Mouse (Mus musculus) heart, postnatal 25 days (tissue): Measurements from ENCODE around the gene Snrnp25. TPM values are rescaled to one million over a fixed set of nuclear protein-coding genes. Genes with fewer than 3 reads are reported as not detected.

ENCODE experiments used
- DNase-seq: peaks from one replicate; pipeline ENCODE4 v3.0.0; 2022; ENCODE audit warnings: low spot score
- intact Hi-C: fragments of 180-260 bp; cut with DNase I; formaldehyde crosslinking; loops from one replicate; pipeline ENCODE4 v1.15.1; 2025
- total RNA-seq, 2 experiments: library from RNA; stranded (reverse); gene quantifications; 2 replicates each; pipeline ENCODE4 v1.2.3; 2021

Gene Snrnp25
- 10 to 100 TPM; 11.1 to 12.4 TPM for total RNA-seq

- peak; percentile 95 for DNase-seq
- intact Hi-C loops, result loop anchor here (5.0 kb wide), 1 partner anchor 37 kb away; no protein-coding TSS in a partner anchor
These were observed at the start of gene Snrnp25 for GRCm38 (mm10) chr11:32205058-32205873. TSS of gene Snrnp25 (plus strand) at chr11:32205415.

DNA sequence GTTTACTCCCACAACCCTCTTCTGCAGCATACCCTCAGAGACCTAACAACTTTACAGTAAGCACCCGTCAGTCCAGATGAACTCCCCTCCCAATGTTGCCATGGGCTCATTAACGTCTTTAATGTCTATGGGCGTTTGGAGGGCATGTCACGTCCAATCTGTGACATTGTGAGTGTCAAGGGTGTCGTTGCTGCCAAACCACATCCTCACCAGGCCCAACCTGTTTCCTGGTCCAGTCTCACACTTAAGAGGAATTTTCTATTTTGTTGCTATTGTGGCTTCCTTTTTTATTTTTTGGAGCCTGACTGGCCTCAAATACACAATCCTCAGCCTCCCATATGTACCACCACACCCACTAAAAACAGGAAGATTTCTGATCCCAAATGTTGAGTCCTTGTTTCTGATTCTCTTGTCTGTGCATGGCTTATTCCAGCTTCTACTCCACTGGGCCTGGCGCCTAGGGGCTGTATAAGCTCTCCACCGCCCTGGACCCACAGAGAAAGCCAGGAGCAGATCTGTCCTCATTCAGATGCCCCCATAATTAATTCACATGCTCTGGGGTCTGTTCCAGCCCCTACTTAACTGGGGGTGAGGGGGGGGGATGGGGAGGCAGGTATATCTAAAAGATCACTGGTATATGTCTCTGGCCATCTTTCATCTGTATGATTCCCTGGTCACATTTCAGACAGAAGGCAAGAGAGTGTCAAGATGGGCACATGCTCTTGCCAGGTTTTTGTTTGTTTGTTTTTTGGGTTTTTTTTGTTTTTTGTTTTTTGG lies 48.2 kb upstream of the Snrnp25 start:
- no peak for DNase-seq
- intact Hi-C loops, result no loop called here

- DNase-seq, result no peak
- intact Hi-C loops, result no loop called here
These were observed 47.2 kb upstream of the Snrnp25 start for GRCm38 (mm10) chr11:32157791-32158594.

DNA sequence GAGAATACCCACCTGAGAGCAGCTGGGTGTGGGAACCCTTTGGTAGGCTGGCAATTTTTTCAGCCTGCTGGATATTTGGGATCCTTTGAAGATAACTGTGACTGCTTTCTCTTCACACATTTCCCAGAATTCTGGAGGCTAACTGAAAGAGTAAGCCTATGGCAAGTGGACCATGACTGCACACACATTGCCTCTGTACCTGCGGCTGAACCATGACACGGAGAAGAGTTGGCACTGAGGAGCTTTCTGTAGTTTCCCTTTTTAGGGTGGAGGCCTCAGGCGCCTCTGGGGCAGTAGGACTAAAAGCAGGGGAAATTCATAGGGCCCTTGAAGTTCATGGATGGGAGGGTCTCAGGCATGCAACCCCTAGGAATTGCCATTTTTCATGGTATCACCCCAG lies 46.0 kb upstream of the Snrnp25 start:
- no peak for DNase-seq
- intact Hi-C loops, result no loop called here

- no peak for DNase-seq
- intact Hi-C loops, result no loop called here
These were observed 44.9 kb upstream of the Snrnp25 start for GRCm38 (mm10) chr11:32160341-32160740.

- intact Hi-C loops, result loop anchor here (1.0 kb wide), 1 partner anchor 161 kb away; the partner anchor contains the start of gene Nsg2
These were observed 43.7 kb upstream of the Snrnp25 start for GRCm38 (mm10) chr11:32161500-32161899.

GRCm38 (mm10) chr11:32161922-32162804 lies 43.1 kb upstream of the Snrnp25 start:
- intact Hi-C loops, result loop anchor here (1.0 kb wide), 2 partner anchors 162 to 487 kb away; partner anchors contain the start of gene Nsg2

More at GRCm38 (mm10) chr11:32161500-32161899, 43.7 kb upstream of the Snrnp25 start:
- DNase-seq, result no peak

DNA sequence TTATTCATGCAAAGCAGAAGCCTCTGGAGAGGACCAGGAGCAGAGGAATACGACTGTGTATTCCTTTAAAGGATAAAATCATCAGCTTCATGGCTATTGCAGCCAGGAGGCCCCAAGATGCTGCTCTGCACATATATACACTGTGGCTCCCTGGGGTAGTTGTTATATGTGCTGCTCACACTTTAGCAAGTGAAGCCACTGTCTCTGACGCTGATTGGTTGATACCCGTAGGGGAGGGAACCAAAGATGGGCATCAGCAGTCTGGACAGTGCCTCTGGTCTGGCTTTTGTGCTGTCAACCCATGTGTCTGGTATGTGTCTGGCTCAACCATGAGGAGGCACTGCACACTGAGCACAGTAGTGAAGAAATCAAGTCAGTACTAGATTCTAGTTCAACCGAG lies 38.5 kb upstream of the Snrnp25 start:
- intact Hi-C loops, result no loop called here
- DNase-seq, result no peak

More at GRCm38 (mm10) chr11:32161922-32162804, 43.1 kb upstream of the Snrnp25 start:
- DNase-seq, result peak; percentile 9

GRCm38 (mm10) chr11:32178506-32178905 lies 26.7 kb upstream of the Snrnp25 start:
- DNase-seq, result no peak
- intact Hi-C loops, result no loop called here

DNA sequence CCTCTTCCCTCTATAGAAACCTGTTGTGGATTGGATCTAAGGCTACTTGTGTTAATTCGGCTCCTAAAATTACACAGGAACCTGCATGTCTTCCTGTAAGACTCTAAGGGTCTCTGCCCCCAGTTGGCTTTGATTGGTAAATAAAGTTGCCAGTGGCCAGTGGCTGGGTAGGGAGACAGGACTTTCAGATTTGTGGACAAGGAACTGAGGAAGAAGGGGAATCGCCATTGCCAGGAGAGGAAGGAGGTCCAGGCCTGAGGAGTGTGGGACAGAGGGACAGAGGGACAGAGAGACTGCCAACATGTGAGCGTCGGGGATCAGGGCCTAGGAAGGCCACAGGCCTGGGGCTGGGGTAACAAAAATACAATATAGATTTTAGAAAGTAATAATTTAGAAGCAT lies 24.0 kb upstream of the Snrnp25 start:
- DNase-seq, result no peak
- intact Hi-C loops, result loop anchor here (5.0 kb wide), 1 partner anchor 121 kb away; the partner anchor contains the start of gene Hbq1a

- DNase-seq, result peak; percentile 26
- intact Hi-C loops, result loop anchor here (1.0 to 5.0 kb wide), 3 partner anchors 56 to 120 kb away; partner anchors contain the start of genes Hbq1a and Hbq1b
These were observed 23.0 kb upstream of the Snrnp25 start for GRCm38 (mm10) chr11:32181973-32182868.

DNA sequence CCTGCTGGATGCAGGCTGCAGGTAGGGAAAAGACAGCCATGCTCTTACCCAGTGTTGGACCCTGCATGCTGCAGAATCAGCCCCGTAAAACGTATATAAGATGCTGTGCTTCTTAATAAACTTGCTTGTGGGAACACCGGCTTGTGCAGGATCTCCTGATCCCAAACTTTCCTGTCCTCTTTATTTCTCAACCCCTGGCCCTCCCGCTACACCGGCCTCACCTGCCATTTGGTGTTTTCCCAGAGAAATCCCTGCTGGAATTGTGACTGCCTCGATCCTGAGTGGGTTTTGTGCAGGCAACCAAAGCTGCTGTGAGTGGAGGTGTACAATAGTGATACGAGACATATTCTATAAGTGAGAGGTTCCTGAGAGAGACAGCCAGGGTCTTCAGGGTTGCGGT lies 20.7 kb upstream of the Snrnp25 start:
- no peak for DNase-seq

DNA sequence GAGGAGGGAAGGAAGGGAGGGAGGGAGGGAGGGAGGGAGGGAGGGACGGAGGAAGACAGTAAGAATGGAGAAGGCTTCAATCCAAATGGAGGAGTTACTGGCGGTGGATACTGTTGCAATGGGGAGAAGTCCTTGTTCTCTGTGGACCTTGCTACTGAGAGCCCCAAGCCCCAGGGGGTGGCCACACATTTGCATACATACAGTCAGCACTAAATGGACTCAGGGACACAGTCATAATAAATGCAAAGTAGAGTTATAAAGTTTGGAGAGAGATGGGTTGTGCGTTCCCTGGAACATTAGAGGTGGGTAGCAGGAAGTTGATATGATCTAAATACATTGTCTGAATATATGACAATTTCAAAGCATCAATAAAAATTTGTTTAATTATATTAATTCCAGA lies 19.2 kb upstream of the Snrnp25 start:
- no peak for DNase-seq
- intact Hi-C loops, result no loop called here

More for the DNA sequence above, 20.7 kb upstream of the Snrnp25 start:
- intact Hi-C loops, result loop anchor here (5.0 kb wide), 1 partner anchor 118 kb away; the partner anchor contains the start of gene Hbq1a

DNA sequence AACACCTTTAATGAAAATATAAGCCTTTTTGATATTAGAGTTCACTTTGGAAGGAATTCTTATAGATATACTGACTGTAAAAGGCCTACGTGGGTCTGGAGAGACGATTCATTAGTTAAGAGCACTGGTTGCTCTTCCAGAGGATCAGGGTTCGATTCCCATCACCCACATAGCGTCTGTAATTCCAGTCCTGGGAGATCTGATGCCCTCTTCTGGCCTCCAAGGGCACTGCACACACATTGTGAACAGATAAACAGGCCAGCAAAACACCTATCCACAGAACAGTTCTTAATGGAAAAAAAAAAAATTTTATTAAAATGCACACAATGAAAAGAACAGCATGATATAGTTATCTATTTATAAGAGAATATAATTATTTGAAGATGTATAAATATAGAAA lies 18.0 kb upstream of the Snrnp25 start:
- no peak for DNase-seq
- intact Hi-C loops, result no loop called here

DNA sequence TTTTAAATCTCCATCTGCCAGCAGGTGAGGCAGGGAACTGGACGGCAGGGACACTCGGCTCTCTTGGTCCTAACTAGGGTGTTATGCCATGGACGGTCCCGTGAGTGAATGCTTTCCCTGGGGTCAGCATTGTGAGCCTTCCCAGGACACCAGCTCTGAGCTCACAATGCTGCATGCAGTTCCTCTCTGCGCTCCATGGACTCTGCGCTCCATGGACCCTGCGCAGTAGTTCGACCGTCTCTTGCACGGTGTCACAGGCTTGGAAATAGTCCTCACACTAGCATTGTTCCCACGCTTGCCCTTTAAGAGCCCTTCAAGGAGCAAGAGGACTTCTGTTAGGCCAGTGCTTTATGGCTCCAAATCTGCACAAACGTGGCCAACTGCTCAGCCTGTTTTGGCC lies 16.3 kb upstream of the Snrnp25 start:
- DNase-seq, result no peak
- intact Hi-C loops, result no loop called here

- no peak for DNase-seq
- intact Hi-C loops, result no loop called here
These were observed 15.8 kb upstream of the Snrnp25 start for GRCm38 (mm10) chr11:32189434-32189833.

- DNase-seq, result no peak
- intact Hi-C loops, result no loop called here
These were observed 15.1 kb upstream of the Snrnp25 start for GRCm38 (mm10) chr11:32190119-32190518.

GRCm38 (mm10) chr11:32190603-32191110 lies 14.6 kb upstream of the Snrnp25 start:
- intact Hi-C loops, result no loop called here
- DNase-seq, result no peak
